In genomic region chr7:36519027-36519426, GRCm38 (mm10) we compare ENCODE assay signal across 19 mouse cellular contexts.
DNase-seq lines count a peak whose midpoint lies in the region; ATAC-seq lines count a peak whose summit lies in the region.
"Had no signal": no experiment of that assay in that cellular context is flagged by ENCODE, and none has a peak within 500 bp of the region (broad histone marks: within the 10 kb centered on the region; RNA-seq: fewer than 3 reads in every experiment).

No protein-coding gene starts in this region.

- ATAC-seq in midbrain, embryonic 11.5 days (ENCODE audit: low FRiP score): no peak
- no peak for ATAC-seq in midbrain, embryonic 14.5 days (ENCODE audit: low FRiP score, low TSS enrichment)
- ATAC-seq: activated CD4-positive, CD25-positive, alpha-beta regulatory T cell, adult 4 months; CD4-positive, CD25-positive, alpha-beta regulatory T cell, adult 4 months; Patski had no signal

- WGBS in midbrain, embryonic 11.5 days: 83% methylated on average over 4 of the region's 4 CpGs
- WGBS in midbrain, embryonic 14.5 days: 84% methylated on average over 4 of the region's 4 CpGs

- no peak overlapping the region for H3K27ac ChIP-seq in midbrain, embryonic 11.5 days (ENCODE audit: low read depth, low read length)
- no peak overlapping the region for H3K27ac ChIP-seq in midbrain, embryonic 14.5 days (replicated peaks; ENCODE audit: low read depth, low read length)

- no peaks in the 10 kb centered on the region for H3K4me1 ChIP-seq in midbrain, embryonic 11.5 days (ENCODE audit: control insufficient read depth, insufficient read depth, low read length)
- H3K4me1 ChIP-seq in midbrain, embryonic 14.5 days (ENCODE audit: control insufficient read depth, insufficient read depth, low read length): no peaks in the 10 kb centered on the region

- no peak overlapping the region for H3K4me3 ChIP-seq in midbrain, embryonic 11.5 days (ENCODE audit: low read depth, low read length)
- H3K4me3 ChIP-seq in midbrain, embryonic 14.5 days (replicated peaks; ENCODE audit: low read depth, low read length): no peak overlapping the region

- no peak overlapping the region for H3K9ac ChIP-seq in midbrain, embryonic 11.5 days (ENCODE audit: low read length)
- no peak overlapping the region for H3K9ac ChIP-seq in midbrain, embryonic 14.5 days (replicated peaks; ENCODE audit: low read length)

- H3K36me3 ChIP-seq in midbrain, embryonic 11.5 days (ENCODE audit: control insufficient read depth, insufficient read depth, low read length): no peaks in the 10 kb centered on the region
- H3K36me3 ChIP-seq in midbrain, embryonic 14.5 days (ENCODE audit: control insufficient read depth, insufficient read depth, low read length): no peaks in the 10 kb centered on the region
- H3K36me3 ChIP-seq: G1E had no signal

- H3K9me3 ChIP-seq in midbrain, embryonic 11.5 days (ENCODE audit: control insufficient read depth, low read length): no peaks in the 10 kb centered on the region
- no peaks in the 10 kb centered on the region for H3K9me3 ChIP-seq in midbrain, embryonic 14.5 days (ENCODE audit: control insufficient read depth, low read length)

- no peaks in the 10 kb centered on the region for H3K27me3 ChIP-seq in midbrain, embryonic 11.5 days (ENCODE audit: control insufficient read depth, insufficient read depth, low read length)
- H3K27me3 ChIP-seq in midbrain, embryonic 14.5 days (ENCODE audit: control insufficient read depth, insufficient read depth, low read length): no peaks in the 10 kb centered on the region
- H3K27me3 ChIP-seq: CH12.LX had no signal

- intact Hi-C loops in heart, postnatal 10 days (cut with DNase I): no loop called here

- DNase-seq in heart, adult 11 months: peak; percentile 64
- DNase-seq in heart, postnatal 10 days: no peak
- DNase-seq in midbrain, embryonic 11.5 days (ENCODE audit: low spot score, missing footprints): peak; percentile 54
- DNase-seq in midbrain, embryonic 14.5 days: no peak
- DNase-seq: adrenal gland, adult 2 months; adrenal gland, adult 8-10 months; adrenal gland, postnatal 10 days; adrenal gland, postnatal 14 days; adrenal gland, postnatal 25 days; adrenal gland, postnatal 36 days; B cell, adult 2 months; cerebellum, adult 11 months; cerebellum, adult 11-12 months; cerebellum, adult 18-20 months had no signal

- no peak overlapping the region for H3K4me2 ChIP-seq in midbrain, embryonic 11.5 days
- no peak overlapping the region for H3K4me2 ChIP-seq in midbrain, embryonic 14.5 days (ENCODE audit: low read length)

Comparison
In these comparisons a context has a peak if more than half of its experiments do, and no peak if none do; other contexts are left out.
1. DNase-seq: peak in heart, adult 11 months (single experiment) and midbrain, embryonic 11.5 days (single experiment); none in heart, postnatal 10 days (0 of 2) and midbrain, embryonic 14.5 days (single experiment).